Mouse (Mus musculus) lung, postnatal 0 days (tissue): Measurements from ENCODE around the gene Slc4a1.

Source experiments
- CTCF ChIP-seq: IDR thresholded peaks from 2 replicates; pipeline ENCODE4 v1.5.1; 2016; ENCODE audit warnings: antibody characterized with exemption, mild to moderate bottlenecking
- EP300 ChIP-seq: IDR thresholded peaks from 2 replicates; pipeline ENCODE4 v1.6.1; 2016; ENCODE audit warnings: antibody characterized with exemption, mild to moderate bottlenecking, control low read depth

GRCm38 (mm10) chr11:102373646-102374045 is 7.6 kb upstream of the Slc4a1 start:
- no peak for TF ChIP-seq CTCF
- no peak for TF ChIP-seq EP300
